Mouse (Mus musculus) brain, embryonic 18.5 days (tissue): ENCODE data around the gene Scand1.
A peak's percentile ranks its signal among the peaks of the same experiment; 100 is the strongest.

ENCODE experiments used
- DNase-seq: peaks from one replicate; pipeline ENCODE4 v3.0.0-alpha.2; 2012; ENCODE audit warnings: low read depth, low spot score

Gene Scand1

DNA sequence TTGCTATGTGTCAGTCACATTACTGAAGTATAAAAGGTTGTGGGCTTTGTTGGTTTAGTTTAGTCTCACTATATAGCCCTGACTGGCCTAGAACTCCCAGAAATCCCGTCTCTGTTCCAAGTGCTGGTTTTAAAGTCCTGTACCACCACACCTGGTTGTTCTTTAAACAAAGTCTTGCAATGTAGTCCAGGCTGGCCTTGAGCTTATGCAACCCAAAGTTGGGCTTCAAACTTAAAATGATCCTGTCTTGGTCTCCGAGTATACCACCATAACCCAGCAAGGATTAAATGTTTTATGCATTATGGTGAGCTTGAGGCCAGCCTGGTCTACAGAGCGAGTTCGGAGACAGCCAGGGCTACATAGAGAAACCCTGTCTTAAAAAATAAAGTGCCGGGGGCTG lies 2.6 kb downstream of the Scand1 start:
- DNase-seq, result no peak

DNA sequence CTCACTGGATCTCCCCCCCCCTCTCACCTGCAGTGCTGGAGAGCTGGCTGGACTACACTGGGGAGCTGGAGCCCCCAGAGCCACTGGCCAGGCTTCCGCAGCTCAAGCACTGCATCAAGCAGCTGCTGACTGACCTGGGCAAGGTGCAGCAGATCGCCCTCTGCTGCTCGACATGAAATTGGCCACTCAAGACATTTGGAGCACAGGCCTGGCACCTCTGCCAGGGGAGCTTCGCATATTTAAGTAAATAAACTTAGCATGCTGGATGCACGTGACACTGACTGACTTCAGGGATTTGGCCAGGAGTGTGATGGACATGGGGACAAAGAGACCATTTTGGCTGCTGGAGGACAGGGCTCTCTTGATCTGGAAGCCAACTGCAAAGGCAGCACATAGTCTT lies 5.2 kb downstream of the Scand1 start:
- no peak for DNase-seq

DNA sequence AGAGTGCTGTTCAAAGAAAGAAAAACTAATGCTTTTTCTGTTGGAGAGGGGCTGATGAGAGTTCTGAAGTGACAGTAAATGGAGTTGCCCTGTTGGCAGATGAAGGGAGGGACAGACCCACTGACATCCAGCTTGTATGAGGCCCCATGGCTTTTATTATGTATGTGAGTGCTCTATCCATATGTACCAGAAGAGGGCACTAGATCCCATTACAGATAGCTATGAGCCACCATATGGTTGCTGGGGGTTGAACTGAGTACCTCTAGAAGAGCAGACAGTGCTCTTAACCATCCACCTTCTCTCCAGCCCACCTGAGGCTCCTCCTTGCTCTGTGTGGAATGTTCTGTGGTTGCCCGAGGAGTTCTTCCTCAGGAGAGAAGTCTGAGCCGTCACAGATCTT lies 6.7 kb downstream of the Scand1 start:
- DNase-seq, result no peak

DNA sequence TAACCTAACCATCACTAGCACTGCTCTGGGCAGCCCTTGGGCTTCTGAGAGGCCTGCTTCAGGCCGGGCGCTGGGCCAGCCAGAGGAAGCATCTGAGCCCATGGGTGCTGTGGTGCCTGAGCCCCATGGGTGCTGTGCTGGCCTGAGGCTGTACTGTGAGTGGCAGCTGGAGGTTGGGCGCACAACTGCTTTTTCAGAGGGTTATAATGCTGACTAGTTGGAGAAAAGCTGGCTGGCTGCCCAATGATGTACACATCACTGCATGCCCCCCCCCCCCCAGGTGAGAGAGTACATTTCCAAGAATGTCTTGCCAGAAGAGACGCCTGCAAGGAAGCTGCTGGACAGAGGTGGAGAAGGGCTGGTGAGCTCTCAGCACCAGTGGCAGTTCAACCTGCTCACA lies 8.2 kb downstream of the Scand1 start:
- DNase-seq, result no peak

GRCm38 (mm10) chr2:156302063-156302462 lies 10.4 kb downstream of the Scand1 start:
- no peak for DNase-seq

DNA sequence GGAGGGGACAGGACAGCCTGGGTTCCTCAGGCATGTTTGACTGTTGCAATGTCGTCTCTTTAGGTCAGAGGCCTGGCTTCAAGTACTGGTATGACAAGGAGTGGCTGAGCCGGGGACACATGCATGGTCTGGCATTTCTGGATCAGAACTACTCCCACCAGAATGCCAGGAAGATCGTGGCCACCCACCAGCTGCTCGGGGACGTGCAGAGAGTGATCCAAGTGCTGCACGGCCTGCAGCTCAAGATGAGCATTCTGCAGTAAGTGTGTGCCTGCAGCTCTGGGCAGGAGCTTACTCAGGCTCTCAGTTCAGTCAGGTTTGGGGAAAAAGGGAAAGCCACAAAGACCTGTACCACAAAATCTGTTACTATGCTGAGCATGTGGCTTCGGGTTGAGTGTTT lies 14.0 kb downstream of the Scand1 start:
- no peak for DNase-seq

DNA sequence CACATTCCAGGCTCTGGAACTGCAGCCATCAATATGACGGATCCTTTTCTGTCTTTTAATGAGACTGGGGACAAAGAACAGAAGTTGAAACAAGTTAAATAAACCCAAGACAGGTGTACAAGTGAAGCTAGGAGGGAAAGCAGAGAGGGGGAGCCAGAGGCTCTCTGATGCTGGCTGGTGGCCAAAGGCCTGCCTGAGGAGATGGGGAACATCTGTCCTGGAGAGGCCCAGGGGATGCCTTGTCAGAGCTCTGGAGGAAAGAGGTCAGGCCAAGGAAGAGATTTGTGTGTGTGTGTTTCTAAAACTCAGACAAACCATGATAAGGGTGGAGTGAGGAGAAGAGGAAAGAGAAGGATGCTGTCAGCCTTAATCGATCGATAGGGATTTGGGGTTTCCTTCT lies 14.9 kb downstream of the Scand1 start:
- no peak for DNase-seq

GRCm38 (mm10) chr2:156296190-156296589 lies 16.3 kb downstream of the Scand1 start:
- DNase-seq, result no peak

DNA sequence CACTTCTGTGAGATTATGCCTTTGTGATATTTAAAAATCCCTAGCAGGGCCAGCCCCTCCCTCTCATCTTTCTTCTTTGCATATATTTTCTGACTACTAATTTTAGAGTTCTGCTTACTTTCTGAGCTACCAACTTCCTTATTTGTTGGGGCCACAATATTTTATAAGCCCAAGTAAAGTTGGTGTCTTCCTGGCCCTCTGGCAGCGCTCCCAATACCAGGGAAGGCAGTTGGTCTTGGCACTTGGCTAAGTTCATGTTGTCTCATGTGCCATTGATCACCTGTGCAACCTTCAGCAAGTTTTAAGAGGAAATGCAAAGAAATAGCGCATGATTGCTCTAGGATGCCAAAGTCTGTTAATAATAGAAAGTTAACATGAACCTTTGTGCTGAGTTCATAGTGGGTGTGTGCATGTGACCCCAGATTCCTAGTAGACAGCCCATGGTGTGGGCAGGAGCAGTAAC lies 16.9 kb downstream of the Scand1 start:
- no peak for DNase-seq

DNA sequence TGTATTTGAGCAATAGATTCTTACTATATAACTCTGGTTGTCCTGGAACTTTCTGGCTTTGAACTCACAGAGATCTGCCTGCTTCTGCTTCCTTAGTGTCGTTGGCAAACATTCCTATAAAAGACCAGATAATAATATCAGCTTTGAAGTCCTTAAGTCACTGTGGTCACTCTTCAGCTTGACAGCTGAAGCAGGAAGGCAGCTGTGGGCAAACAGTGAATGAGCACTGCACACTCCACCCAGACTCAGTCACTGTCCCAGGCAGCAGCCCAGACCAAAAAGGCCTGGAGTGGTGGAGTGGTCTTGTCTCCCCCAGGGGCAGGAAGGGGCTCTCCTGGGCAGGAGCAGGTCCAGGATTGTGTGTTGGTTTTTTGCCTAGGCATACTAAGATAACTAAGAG lies 20.5 kb downstream of the Scand1 start:
- no peak for DNase-seq

DNA sequence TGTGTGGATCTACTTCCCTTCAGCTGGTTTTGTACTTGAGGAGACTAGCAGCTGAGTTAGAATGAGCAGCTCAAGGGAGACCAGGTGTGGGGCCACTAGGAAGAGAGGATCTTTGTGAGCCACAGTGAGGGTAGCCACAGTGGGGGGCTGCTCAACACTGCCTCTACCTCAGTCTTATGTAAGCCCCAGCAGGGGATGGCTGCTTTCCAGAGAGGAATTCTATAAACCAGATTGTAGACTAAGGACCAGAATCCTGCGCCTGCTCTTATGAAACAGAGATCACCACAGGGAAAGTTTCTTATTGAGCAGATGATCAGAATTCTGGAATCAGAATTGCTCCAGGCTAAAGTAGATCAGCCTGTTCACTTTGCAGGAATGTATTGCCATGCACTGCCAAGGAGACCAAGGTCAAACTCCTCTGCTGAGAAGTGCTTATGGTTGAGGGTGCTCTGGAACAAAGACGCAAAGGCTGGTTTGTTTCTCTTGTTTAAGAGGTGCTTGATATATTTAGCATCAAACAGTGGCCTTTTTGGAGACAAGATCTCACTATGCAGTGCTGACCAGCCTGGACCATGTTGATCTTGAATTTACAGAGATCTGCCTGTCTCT lies 22.8 kb downstream of the Scand1 start:
- DNase-seq, result no peak

DNA sequence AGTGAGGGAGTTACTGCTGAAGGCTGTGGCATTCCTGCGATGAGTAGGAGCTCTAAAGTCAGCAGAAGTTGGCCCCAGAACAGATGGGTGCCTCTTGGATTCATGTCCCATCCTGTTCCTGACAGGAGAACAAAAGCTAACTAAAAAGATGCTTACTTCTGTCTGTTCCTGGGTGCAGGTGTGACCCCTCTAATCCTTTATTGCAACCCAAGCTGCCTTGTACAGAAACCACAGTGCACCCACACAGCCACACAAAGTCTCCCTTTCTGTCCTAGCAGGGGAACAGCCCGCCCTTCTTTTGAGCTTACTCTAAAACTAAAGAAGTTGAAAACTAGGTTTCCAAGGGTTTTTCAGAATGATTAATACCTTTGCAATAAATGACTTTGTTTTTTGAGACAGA lies 24.3 kb downstream of the Scand1 start:
- no peak for DNase-seq

GRCm38 (mm10) chr2:156286733-156287132 lies 25.8 kb downstream of the Scand1 start:
- no peak for DNase-seq

GRCm38 (mm10) chr2:156285161-156285560 lies 27.3 kb downstream of the Scand1 start:
- DNase-seq, result no peak

DNA sequence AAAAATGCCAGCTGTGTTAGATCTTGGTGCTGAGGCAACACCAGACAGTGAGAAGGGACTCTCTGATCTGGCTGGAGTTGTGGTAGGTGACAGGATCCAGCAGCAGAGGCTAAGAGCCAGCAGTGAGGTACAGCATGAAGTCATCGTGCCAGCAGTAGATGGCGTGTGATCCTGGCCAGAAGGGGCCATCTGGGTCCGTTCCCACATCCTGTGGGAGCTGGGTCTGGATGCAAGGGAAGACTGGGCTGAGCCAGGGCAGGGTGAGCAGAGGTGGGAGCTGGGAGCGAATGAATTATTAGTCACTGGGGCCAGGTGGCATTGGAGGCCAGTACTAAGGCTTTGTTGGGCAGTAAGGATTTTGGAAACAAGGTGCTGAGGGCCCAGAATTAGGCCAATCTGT lies 31.3 kb downstream of the Scand1 start:
- DNase-seq, result no peak

GRCm38 (mm10) chr2:156278226-156279017 lies 34.1 kb downstream of the Scand1 start:
- DNase-seq, result peak; percentile 46

GRCm38 (mm10) chr2:156272553-156272952 lies 40.0 kb downstream of the Scand1 start:
- DNase-seq, result no peak

- no peak for DNase-seq
Observed at GRCm38 (mm10) chr2:156267636-156268035, 44.9 kb downstream of the Scand1 start.

DNA sequence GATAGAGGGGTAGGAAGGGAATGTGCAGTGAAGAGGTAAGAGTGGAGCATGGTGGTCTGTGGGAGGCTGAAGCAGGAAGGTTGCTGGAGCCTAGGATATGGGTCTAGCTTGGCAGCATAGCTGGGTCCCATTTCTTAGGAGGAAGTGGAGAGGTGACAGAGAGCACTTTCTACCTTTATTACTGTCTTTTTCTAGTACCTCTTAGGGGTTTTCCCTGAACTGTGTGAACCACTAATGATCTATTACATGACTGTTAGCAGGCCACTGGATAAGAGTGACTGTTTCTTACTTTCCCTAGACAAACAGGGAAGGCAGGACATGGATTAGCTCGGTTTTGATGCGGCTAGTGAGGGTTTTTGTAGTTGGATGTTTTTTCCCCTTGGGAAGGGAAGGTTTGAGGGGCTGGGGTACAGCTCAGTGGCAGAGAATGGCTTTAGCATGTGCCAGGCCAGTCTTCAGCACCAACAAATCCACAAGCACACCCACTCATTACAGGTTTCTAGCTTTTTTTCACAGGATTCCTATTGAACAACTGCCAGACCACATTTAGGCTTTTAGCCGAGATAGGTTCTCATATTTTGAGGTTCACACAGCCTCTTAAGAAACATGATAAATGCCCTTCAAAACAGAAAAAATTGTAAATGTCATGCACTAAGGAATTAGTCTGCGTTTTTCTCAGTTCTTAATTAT lies 49.2 kb downstream of the Scand1 start:
- no peak for DNase-seq
